Mouse (Mus musculus): ENCODE results near the gene Srpk3.

The Srpk3 gene

GRCm38 (mm10) chrX:73798502-73798901, 24.3 kb downstream of the Srpk3 start:
- in situ Hi-C loops (cut with MboI), result loop anchor here (10.0 to 25.0 kb wide), 2 partner anchors 166 to 614 kb away; partner anchors contain the start of gene Hcfc1

GRCm38 (mm10) chrX:73805814-73806213, 31.6 kb downstream of the Srpk3 start:
- in situ Hi-C loops (cut with MboI), result no loop called here

GRCm38 (mm10) chrX:73815072-73815471, 40.9 kb downstream of the Srpk3 start:
- in situ Hi-C loops (cut with MboI), result no loop called here

- in situ Hi-C loops (cut with MboI), result no loop called here
Observed at GRCm38 (mm10) chrX:73816596-73817314, 42.5 kb downstream of the Srpk3 start.

- in situ Hi-C loops (cut with MboI), result no loop called here
Observed at GRCm38 (mm10) chrX:73823747-73824146, 49.5 kb downstream of the Srpk3 start.

GRCm38 (mm10) chrX:73824185-73825151, 50.3 kb downstream of the Srpk3 start, which contains the start of gene Pdzd4:
Pdzd4 (minus strand) TSS chrX:73824969.
- in situ Hi-C loops (cut with MboI), result no loop called here
